10 mouse cellular contexts compared by ENCODE assay signal in genomic region chr16:52243421-52243973, GRCm38 (mm10).
DNase-seq lines count a peak whose midpoint lies in the region; ATAC-seq and TF ChIP-seq lines count a peak whose summit lies in the region.
"Had no signal": no experiment of that assay in that cellular context is flagged by ENCODE, and none has a peak within 500 bp of the region (broad histone marks: within the 10 kb centered on the region; RNA-seq: fewer than 3 reads in every experiment).

No protein-coding gene starts in this region.

- H3K27me3 ChIP-seq in heart, postnatal 0 days (ENCODE audit: control insufficient read depth, insufficient read depth, low read length): no peaks in the 10 kb centered on the region
- H3K27me3 ChIP-seq in liver, postnatal 0 days (ENCODE audit: insufficient read depth, low read length): no peaks in the 10 kb centered on the region
- H3K27me3 ChIP-seq: intestine, embryonic 15.5 days had no signal

- no peak for TF ChIP-seq POLR2A in brain, embryonic 14.5 days (IDR thresholded peaks at IDR 0.05; ENCODE audit: borderline replicate concordance, extremely low read depth, insufficient read depth, insufficient read length, poor library complexity, severe bottlenecking)

- no peaks in the 10 kb centered on the region for H3K9me3 ChIP-seq in heart, postnatal 0 days (replicated peaks; ENCODE audit: control insufficient read depth, low read length)
- no peaks in the 10 kb centered on the region for H3K9me3 ChIP-seq in liver, postnatal 0 days (ENCODE audit: low read length)
- H3K9me3 ChIP-seq: intestine, embryonic 15.5 days had no signal

- H3K36me3 ChIP-seq in heart, postnatal 0 days (replicated peaks; ENCODE audit: control insufficient read depth, insufficient read depth, low read length): no peaks in the 10 kb centered on the region
- no peaks in the 10 kb centered on the region for H3K36me3 ChIP-seq in liver, postnatal 0 days (replicated peaks; ENCODE audit: insufficient read depth, low read length)
- H3K36me3 ChIP-seq: intestine, embryonic 15.5 days had no signal

- DNase-seq in heart, postnatal 0 days (ENCODE audit: low spot score): no peak
- DNase-seq in heart, adult 18-20 months: no peak
- DNase-seq in layer of hippocampus, adult 2 months (ENCODE audit: low spot score in 2 of 2): no peak
- DNase-seq in layer of hippocampus, adult 11-12 months (ENCODE audit: low spot score): no peak
- no peak for DNase-seq in brain, embryonic 14.5 days (ENCODE audit: low read depth)
- DNase-seq in liver, postnatal 0 days: no peak
- DNase-seq: cerebellum, postnatal 36 days; right cerebral cortex, postnatal 4 days had no signal

- H3K4me3 ChIP-seq in heart, postnatal 0 days (ENCODE audit: low read depth, low read length): no peak overlapping the region
- no peak overlapping the region for H3K4me3 ChIP-seq in layer of hippocampus, adult 2 months
- H3K4me3 ChIP-seq in liver, postnatal 0 days (ENCODE audit: low read depth, low read length): no peak overlapping the region
- H3K4me3 ChIP-seq: intestine, embryonic 15.5 days had no signal

- TF ChIP-seq CTCF in heart, postnatal 0 days (IDR thresholded peaks at IDR 0.05; ENCODE audit: low read depth): peak; percentile 44
- peak; percentile 52 for TF ChIP-seq CTCF in layer of hippocampus, adult 2 months (conservative IDR thresholded peaks at IDR 0.05)
- TF ChIP-seq CTCF in brain, embryonic 14.5 days (IDR thresholded peaks at IDR 0.05; ENCODE audit: borderline replicate concordance, extremely low read depth, insufficient read depth, insufficient read length): 0 out of 2 replicates have a peak, but pooled peaks have one; percentile 2
- peak; percentile 32; the same call in 1 of the 2 replicates for TF ChIP-seq CTCF in liver, postnatal 0 days (IDR thresholded peaks at IDR 0.05; ENCODE audit: low read depth)

- no peak overlapping the region for H3K27ac ChIP-seq in heart, postnatal 0 days (ENCODE audit: low read depth)
- H3K27ac ChIP-seq in layer of hippocampus, adult 2 months: no peak overlapping the region
- H3K27ac ChIP-seq in liver, postnatal 0 days (ENCODE audit: low read depth): no peak overlapping the region
- H3K27ac ChIP-seq: intestine, embryonic 15.5 days had no signal

- no peak for ATAC-seq in heart, postnatal 0 days (ENCODE audit: insufficient read depth, low read depth)
- ATAC-seq in liver, postnatal 0 days: no peak
- no peak for ATAC-seq in CD4-positive, CD25-positive, alpha-beta regulatory T cell, adult 4 months
- ATAC-seq: intestine, embryonic 15.5 days had no signal

- TF ChIP-seq EP300 in heart, postnatal 0 days (IDR thresholded peaks at IDR 0.05; ENCODE audit: low read depth): no peak
- TF ChIP-seq EP300 in liver, postnatal 0 days (IDR thresholded peaks at IDR 0.05; ENCODE audit: low read depth): no peak

- H3K9ac ChIP-seq in heart, postnatal 0 days (replicated peaks; ENCODE audit: low read depth, low read length): no peak overlapping the region
- H3K9ac ChIP-seq in liver, postnatal 0 days (replicated peaks): no peak overlapping the region
- H3K9ac ChIP-seq: intestine, embryonic 15.5 days had no signal

- H3K4me1 ChIP-seq in heart, postnatal 0 days (ENCODE audit: control insufficient read depth, insufficient read depth): no peaks in the 10 kb centered on the region
- no peaks in the 10 kb centered on the region for H3K4me1 ChIP-seq in liver, postnatal 0 days (ENCODE audit: insufficient read depth)
- H3K4me1 ChIP-seq: intestine, embryonic 15.5 days had no signal

- H3K4me2 ChIP-seq in heart, postnatal 0 days (ENCODE audit: low read depth, low read length): no peak overlapping the region
- H3K4me2 ChIP-seq in liver, postnatal 0 days (ENCODE audit: low read depth, low read length): no peak overlapping the region
- H3K4me2 ChIP-seq: intestine, embryonic 15.5 days had no signal

- WGBS in heart, postnatal 0 days: 75% methylated on average over 4 of the region's 4 CpGs
- WGBS in liver, postnatal 0 days (ENCODE audit: insufficient replicate concordance): 74% methylated on average over 4 of the region's 4 CpGs

Comparison
In these comparisons a context has a peak if more than half of its experiments do, and no peak if none do; other contexts are left out.
1. CTCF ChIP-seq: peak in every context shown above with its lines; median percentile 52 in layer of hippocampus, adult 2 months; 44 in heart, postnatal 0 days; 32 in liver, postnatal 0 days; 2 in brain, embryonic 14.5 days.